Mouse (Mus musculus) kidney, adult 2 months (tissue): ENCODE measurements at regions not wholly inside any gene's neighbourhood (a gene's known extent, or its start where the extent isn't known, plus 50 kb on each side); places are given as distances from the start of the nearest gene placed in this dataset.

Experiments
- CTCF ChIP-seq: fragments of 200-500 bp; conservative IDR thresholded peaks from 2 replicates; pipeline ENCODE4 v1.5.1; 2011; ENCODE audit warnings: low read depth, mild to moderate bottlenecking, control low read depth, low read length, moderate library complexity, mixed read lengths; ENCODE audit not compliant: insufficient read depth, insufficient read length
- POLR2A ChIP-seq: fragments of 200-500 bp; IDR thresholded peaks from one replicate; pipeline ENCODE4 v1.6.1; 2011; ENCODE audit warnings: low read depth, low read length, control low read depth

- no peak for TF ChIP-seq CTCF
- TF ChIP-seq POLR2A = no peak
These were observed 79.6 kb upstream of the Fgf16 start for GRCm38 (mm10) chrX:105684433-105684832.
